Mouse (Mus musculus) thymus, adult 18-20 months (tissue): ENCODE results near the gene Olfm2.
A peak's percentile ranks its signal among the peaks of the same experiment; 100 is the strongest.
"Not testable (repeated sequence)": the region's sequence is repeated elsewhere in the genome, so short reads cannot be mapped to it uniquely, and the experiment has no call there.

Experiments
- DNase-seq, 2 experiments: peaks; one replicate each; pipeline ENCODE4 v3.0.0; 2022; ENCODE audit warnings: mixed read lengths in 2 of 2

Gene Olfm2

GRCm38 (mm10) chr9:20696107-20696712 is 49.9 kb downstream of the Olfm2 start:
- DNase-seq: no peak

GRCm38 (mm10) chr9:20694721-20695235 is 51.4 kb downstream of the Olfm2 start:
- no peak for DNase-seq

GRCm38 (mm10) chr9:20692863-20693262 is 53.3 kb downstream of the Olfm2 start:
- no peak for DNase-seq

GRCm38 (mm10) chr9:20690449-20690848 is 55.7 kb downstream of the Olfm2 start:
- DNase-seq: not testable (repeated sequence)

- DNase-seq: no peak
Measured at GRCm38 (mm10) chr9:20689913-20690312, 56.2 kb downstream of the Olfm2 start.

- DNase-seq: no peak
Measured at GRCm38 (mm10) chr9:20689403-20689802, 56.7 kb downstream of the Olfm2 start.

GRCm38 (mm10) chr9:20685081-20685861 is 60.9 kb downstream of the Olfm2 start:
- DNase-seq: no peak

GRCm38 (mm10) chr9:20682389-20682722 is 63.8 kb downstream of the Olfm2 start:
- no peak for DNase-seq

GRCm38 (mm10) chr9:20681546-20682388 is 64.4 kb downstream of the Olfm2 start:
- no peak for DNase-seq

- no peak for DNase-seq
Measured at GRCm38 (mm10) chr9:20680378-20680958, 65.7 kb downstream of the Olfm2 start.

- DNase-seq: no peak
Measured at GRCm38 (mm10) chr9:20677892-20678291, 68.3 kb downstream of the Olfm2 start.

GRCm38 (mm10) chr9:20672047-20672446 is 74.1 kb downstream of the Olfm2 start:
- no peak for DNase-seq

GRCm38 (mm10) chr9:20668065-20668464 is 78.1 kb downstream of the Olfm2 start:
- DNase-seq: no peak

GRCm38 (mm10) chr9:20666510-20667034 is 79.6 kb downstream of the Olfm2 start:
- peak in 1 of 2 experiments; percentile 41 for DNase-seq

GRCm38 (mm10) chr9:20665925-20666324 is 80.2 kb downstream of the Olfm2 start:
- DNase-seq: no peak

GRCm38 (mm10) chr9:20664982-20665637 is 81.0 kb downstream of the Olfm2 start:
- DNase-seq: no peak

GRCm38 (mm10) chr9:20664366-20664765 is 81.8 kb downstream of the Olfm2 start:
- no peak for DNase-seq

GRCm38 (mm10) chr9:20663956-20664355 is 82.2 kb downstream of the Olfm2 start:
- DNase-seq: no peak

GRCm38 (mm10) chr9:20662874-20663273 is 83.3 kb downstream of the Olfm2 start:
- no peak for DNase-seq

- peak; percentile 37 to 43 for DNase-seq
Measured at GRCm38 (mm10) chr9:20662325-20662724, 83.8 kb downstream of the Olfm2 start.

- no peak for DNase-seq
Measured at GRCm38 (mm10) chr9:20657546-20657945, 88.6 kb downstream of the Olfm2 start.

- DNase-seq: no peak
Measured at GRCm38 (mm10) chr9:20653859-20654258, 92.3 kb downstream of the Olfm2 start.
